Mouse (Mus musculus): ENCODE measurements around the gene Cwc22.

GRCm38 (mm10) chr2:77975606-77976005, 29.4 kb upstream of the Cwc22 start:
- TF ChIP-seq CTCF (IDR thresholded peaks at IDR 0.05; ENCODE audit: low read depth, low read length), result no peak
- TF ChIP-seq POLR2A (IDR thresholded peaks at IDR 0.05; ENCODE audit: borderline replicate concordance, low read depth, low read length), result no peak

All from bone marrow macrophage, adult 2 months (primary cell).